Mouse (Mus musculus): ENCODE results near the gene Fstl3. TPM values are rescaled to one million over a fixed set of nuclear protein-coding genes. Genes with fewer than 3 reads are reported as not detected.
A peak's percentile ranks its signal among the peaks of the same experiment; 100 is the strongest.

Gene Fstl3
- polyA plus RNA-seq, 1 experiment = 1.8 TPM

GRCm38 (mm10) chr10:79794491-79794931 is 17.4 kb downstream of the Fstl3 start:
- Histone ChIP-seq H3K4me1 (ENCODE audit: control insufficient read depth, insufficient read depth, low read length) (peaks cover 11% of the 10 kb centered on the region), H3K27ac (ENCODE audit: control insufficient read depth, insufficient read depth, low read depth, low read length, poor library complexity) (peak overlapping the region; percentile 78), H3K4me3 (replicated peaks; ENCODE audit: control insufficient read depth, low read depth, low read length) (peak overlapping the region; percentile 75)
- WGBS = 25% methylated on average over 10 of the region's 10 CpGs
- TF ChIP-seq CTCF (IDR thresholded peaks at IDR 0.05; ENCODE audit: control insufficient read depth, insufficient read depth, low read length) = no peak
- TF ChIP-seq POLR2A (IDR thresholded peaks at IDR 0.05; ENCODE audit: borderline replicate concordance, control insufficient read depth, low read depth, low read length) = peak; percentile 47; the same call in 1 of the 2 replicates

- Histone ChIP-seq H3K4me3 (replicated peaks; ENCODE audit: control insufficient read depth, low read depth, low read length) (no peak overlapping the region), H3K4me1 (ENCODE audit: control insufficient read depth, insufficient read depth, low read length) (peaks cover 7% of the 10 kb centered on the region; the same call in 1 of the 2 replicates), H3K27ac (ENCODE audit: control insufficient read depth, insufficient read depth, low read depth, low read length, poor library complexity) (no peak overlapping the region)
- no peak for TF ChIP-seq CTCF (IDR thresholded peaks at IDR 0.05; ENCODE audit: control insufficient read depth, insufficient read depth, low read length)
- no peak for TF ChIP-seq POLR2A (IDR thresholded peaks at IDR 0.05; ENCODE audit: borderline replicate concordance, control insufficient read depth, low read depth, low read length)
- WGBS = 91% methylated on average over 3 of the region's 3 CpGs
These were observed 18.8 kb downstream of the Fstl3 start for GRCm38 (mm10) chr10:79795905-79796304.

GRCm38 (mm10) chr10:79797326-79797725 is 20.3 kb downstream of the Fstl3 start:
- 31% methylated on average over 15 of the region's 15 CpGs for WGBS

GRCm38 (mm10) chr10:79798289-79798928 is 21.3 kb downstream of the Fstl3 start:
- Histone ChIP-seq H3K4me1 (ENCODE audit: control insufficient read depth, insufficient read depth, low read length) (peaks cover 6% of the 10 kb centered on the region; the same call in 1 of the 2 replicates), H3K4me3 (replicated peaks; ENCODE audit: control insufficient read depth, low read depth, low read length) (no peak overlapping the region), H3K27ac (ENCODE audit: control insufficient read depth, insufficient read depth, low read depth, low read length, poor library complexity) (peak overlapping the region; percentile 31; the same call in 1 of the 2 replicates)
- no peak for TF ChIP-seq POLR2A (IDR thresholded peaks at IDR 0.05; ENCODE audit: borderline replicate concordance, control insufficient read depth, low read depth, low read length)
- TF ChIP-seq CTCF (IDR thresholded peaks at IDR 0.05; ENCODE audit: control insufficient read depth, insufficient read depth, low read length) = no peak
- 18% methylated on average over 12 of the region's 12 CpGs for WGBS

More at GRCm38 (mm10) chr10:79797326-79797725, 20.3 kb downstream of the Fstl3 start:
- TF ChIP-seq CTCF (IDR thresholded peaks at IDR 0.05; ENCODE audit: control insufficient read depth, insufficient read depth, low read length) (no peak), POLR2A (IDR thresholded peaks at IDR 0.05; ENCODE audit: borderline replicate concordance, control insufficient read depth, low read depth, low read length) (no peak)
- no peak overlapping the region for H3K4me3 ChIP-seq (replicated peaks; ENCODE audit: control insufficient read depth, low read depth, low read length)
- peaks cover 5% of the 10 kb centered on the region; the same call in 1 of the 2 replicates for H3K4me1 ChIP-seq (ENCODE audit: control insufficient read depth, insufficient read depth, low read length)
- peak overlapping the region; percentile 40; the same call in 1 of the 2 replicates for H3K27ac ChIP-seq (ENCODE audit: control insufficient read depth, insufficient read depth, low read depth, low read length, poor library complexity)

GRCm38 (mm10) chr10:79800508-79800907 is 23.4 kb downstream of the Fstl3 start:
- H3K4me1 ChIP-seq (ENCODE audit: control insufficient read depth, insufficient read depth, low read length) = peaks cover 4% of the 10 kb centered on the region; the same call in 1 of the 2 replicates
- no peak overlapping the region for H3K27ac ChIP-seq (ENCODE audit: control insufficient read depth, insufficient read depth, low read depth, low read length, poor library complexity)
- WGBS = 86% methylated on average over 11 of the region's 11 CpGs
- TF ChIP-seq CTCF (IDR thresholded peaks at IDR 0.05; ENCODE audit: control insufficient read depth, insufficient read depth, low read length) (no peak), POLR2A (IDR thresholded peaks at IDR 0.05; ENCODE audit: borderline replicate concordance, control insufficient read depth, low read depth, low read length) (no peak)
- no peak overlapping the region for H3K4me3 ChIP-seq (replicated peaks; ENCODE audit: control insufficient read depth, low read depth, low read length)

GRCm38 (mm10) chr10:79801837-79802236 is 24.8 kb downstream of the Fstl3 start:
- WGBS = 62% methylated on average over 3 of the region's 3 CpGs
- Histone ChIP-seq H3K4me3 (replicated peaks; ENCODE audit: control insufficient read depth, low read depth, low read length) (no peak overlapping the region), H3K4me1 (ENCODE audit: control insufficient read depth, insufficient read depth, low read length) (peaks cover 4% of the 10 kb centered on the region; the same call in 1 of the 2 replicates), H3K27ac (ENCODE audit: control insufficient read depth, insufficient read depth, low read depth, low read length, poor library complexity) (peak overlapping the region; percentile 51)
- TF ChIP-seq CTCF (IDR thresholded peaks at IDR 0.05; ENCODE audit: control insufficient read depth, insufficient read depth, low read length) (no peak), POLR2A (IDR thresholded peaks at IDR 0.05; ENCODE audit: borderline replicate concordance, control insufficient read depth, low read depth, low read length) (no peak)

GRCm38 (mm10) chr10:79802331-79802971 is 25.4 kb downstream of the Fstl3 start:
- TF ChIP-seq POLR2A (IDR thresholded peaks at IDR 0.05; ENCODE audit: borderline replicate concordance, control insufficient read depth, low read depth, low read length) (no peak), CTCF (IDR thresholded peaks at IDR 0.05; ENCODE audit: control insufficient read depth, insufficient read depth, low read length) (no peak)
- peak overlapping the region; percentile 12 for H3K4me3 ChIP-seq (replicated peaks; ENCODE audit: control insufficient read depth, low read depth, low read length)
- WGBS = 61% methylated on average over 11 of the region's 11 CpGs
- H3K4me1 ChIP-seq (ENCODE audit: control insufficient read depth, insufficient read depth, low read length) = peaks cover 4% of the 10 kb centered on the region; the same call in 1 of the 2 replicates
- peak overlapping the region; percentile 51 for H3K27ac ChIP-seq (ENCODE audit: control insufficient read depth, insufficient read depth, low read depth, low read length, poor library complexity)

GRCm38 (mm10) chr10:79803716-79804323 is 26.7 kb downstream of the Fstl3 start:
- peaks cover 4% of the 10 kb centered on the region; the same call in 1 of the 2 replicates for H3K4me1 ChIP-seq (ENCODE audit: control insufficient read depth, insufficient read depth, low read length)
- 74% methylated on average over 29 of the region's 29 CpGs for WGBS
- no peak overlapping the region for H3K4me3 ChIP-seq (replicated peaks; ENCODE audit: control insufficient read depth, low read depth, low read length)
- TF ChIP-seq POLR2A (IDR thresholded peaks at IDR 0.05; ENCODE audit: borderline replicate concordance, control insufficient read depth, low read depth, low read length) (no peak), CTCF (IDR thresholded peaks at IDR 0.05; ENCODE audit: control insufficient read depth, insufficient read depth, low read length) (no peak)
- no peak overlapping the region for H3K27ac ChIP-seq (ENCODE audit: control insufficient read depth, insufficient read depth, low read depth, low read length, poor library complexity)
